Mouse (Mus musculus): ENCODE data around the gene Prss2.

DNA sequence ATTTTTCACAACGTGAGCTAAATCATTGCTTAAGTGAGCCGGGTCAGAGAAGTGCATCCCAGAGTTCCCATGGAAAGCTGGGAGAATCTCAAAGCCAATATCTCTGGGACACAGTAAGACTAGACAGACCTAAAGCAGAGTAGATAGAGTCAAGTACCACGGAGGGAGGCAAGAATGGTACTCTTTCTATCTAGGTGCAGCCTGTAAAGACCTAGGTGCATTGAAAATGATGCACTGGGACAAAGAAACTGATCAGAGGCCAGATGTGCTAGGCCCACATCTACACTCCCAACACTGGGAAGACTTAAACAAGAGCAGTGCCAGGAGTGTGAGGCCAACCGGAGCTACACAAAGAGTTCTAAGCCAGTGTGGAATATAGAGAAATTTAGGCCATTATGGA is 23.7 kb downstream of the Prss2 start:
- TF ChIP-seq CTCF (IDR thresholded peaks at IDR 0.05; ENCODE audit: control insufficient read depth, insufficient read depth, insufficient read length) (no peak), USF1 (IDR thresholded peaks at IDR 0.05; ENCODE audit: low read depth) (no peak), FOSL1 (IDR thresholded peaks at IDR 0.05; ENCODE audit: insufficient read depth, low read length, poor library complexity, severe bottlenecking) (no peak), MYOG (IDR thresholded peaks at IDR 0.05; ENCODE audit: control insufficient read depth, extremely low read depth, insufficient read length) (no peak), MYOD1 (IDR thresholded peaks at IDR 0.05; ENCODE audit: control insufficient read depth, insufficient read length, low read depth) (no peak)

All from C2C12 (cell line).